Mouse (Mus musculus) stomach, embryonic 14.5 days (tissue): Measurements from ENCODE around the gene Prkaa2. TPM values are rescaled to one million over a fixed set of nuclear protein-coding genes. Genes with fewer than 3 reads are reported as not detected.
"Not testable (repeated sequence)": the region's sequence is repeated elsewhere in the genome, so short reads cannot be mapped to it uniquely, and the experiment has no call there.

ENCODE experiments used
- ATAC-seq: fragments of 200-750 bp; cut with Nextera tagmentation; 2 replicates; pipeline ENCODE4 v1.8.0; 2017; ENCODE audit warnings: low read depth, moderate TSS enrichment; ENCODE audit not compliant: insufficient number of reproducible peaks, insufficient read depth, low FRiP score
- H3K27ac ChIP-seq: fragments of 300-500 bp; sonication (generic); 2 replicates; pipeline ENCODE4 v1.5.1; 2014; ENCODE audit warnings: mild to moderate bottlenecking, low read length, moderate library complexity, mixed read lengths
- H3K27me3 ChIP-seq: fragments of 300-500 bp; sonication (generic); 2 replicates; pipeline ENCODE4 v1.6.1; 2014; ENCODE audit warnings: low read length, control low read depth, mixed read lengths; ENCODE audit not compliant: control insufficient read depth, insufficient read depth
- H3K36me3 ChIP-seq: fragments of 300-500 bp; sonication (generic); 2 replicates; pipeline ENCODE4 v1.6.1; 2014; ENCODE audit warnings: mild to moderate bottlenecking, control low read depth, low read length, moderate library complexity, mixed read lengths; ENCODE audit not compliant: control insufficient read depth, insufficient read depth
- H3K4me1 ChIP-seq: fragments of 300-500 bp; sonication (generic); 2 replicates; pipeline ENCODE4 v1.6.1; 2014; ENCODE audit warnings: low read length, control low read depth, mixed read lengths; ENCODE audit not compliant: control insufficient read depth, insufficient read depth
- H3K4me2 ChIP-seq: fragments of 300-500 bp; sonication (generic); replicated peaks from 2 replicates; pipeline ENCODE4 v1.6.1; 2014; ENCODE audit warnings: low read depth, low read length, control low read depth
- H3K4me3 ChIP-seq: fragments of 300-500 bp; sonication (generic); 2 replicates; pipeline ENCODE4 v1.5.1; 2014; ENCODE audit warnings: low read depth, low read length, control low read depth
- H3K9ac ChIP-seq: fragments of 300-500 bp; sonication (generic); replicated peaks from 2 replicates; pipeline ENCODE4 v1.6.1; 2014; ENCODE audit warnings: low read depth, mild to moderate bottlenecking, control low read depth, low read length, moderate library complexity, mixed read lengths
- H3K9me3 ChIP-seq: fragments of 300-500 bp; sonication (generic); 2 replicates; pipeline ENCODE4 v1.6.1; 2016; ENCODE audit warnings: low read depth, low read length, control low read depth; ENCODE audit not compliant: control insufficient read depth
- WGBS: fragments of 180-500 bp; shearing (Covaris S2); extraction: QIAGEN DNeasy Blood & Tissue Kit; methylation state at CpG from one replicate; pipeline ENCODE4 v1.1.7; 2014; 5-methylcytosine and 5-hydroxymethylcytosine counted together
- polyA plus RNA-seq: library from polyadenylated mRNA; unstranded; fragments of >200 nt; fragmentation: Nextera tagmentation; extraction: Ambion mirVana; gene quantifications from 2 replicates; pipeline ENCODE4 v1.2.1, GENCODE M21; 2014

Prkaa2 gene
- polyA plus RNA-seq, 1 experiment from 2014 or later = 1.8 TPM

DNA sequence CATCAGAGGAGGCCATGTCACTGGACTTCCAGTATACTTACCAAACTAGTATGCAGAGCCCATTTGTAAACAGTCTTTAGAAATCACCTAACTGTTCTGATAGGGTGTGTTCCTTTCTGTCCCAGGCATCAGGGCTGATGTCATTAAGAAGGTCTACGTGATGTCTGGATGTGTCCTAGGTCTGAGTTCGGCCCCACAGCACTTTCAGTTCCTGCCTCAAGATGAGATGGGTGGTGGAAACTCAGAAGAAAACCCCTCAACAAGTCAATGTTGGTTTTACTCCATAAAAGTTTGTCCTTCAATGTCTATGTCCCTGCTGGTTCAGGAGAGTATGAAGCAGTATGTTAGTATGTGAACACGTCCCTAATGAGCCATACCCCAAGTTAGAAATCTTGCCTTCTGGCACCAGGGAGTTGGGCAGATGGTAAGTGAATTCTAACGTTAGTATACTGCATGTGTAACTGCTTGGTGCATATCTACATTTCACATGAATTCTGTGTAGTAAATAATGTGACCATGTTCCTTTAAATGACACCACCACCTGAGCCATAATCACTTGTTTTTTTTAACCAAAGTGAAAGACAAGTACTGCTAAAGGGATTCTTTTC, 93.6 kb downstream of the Prkaa2 start:
- Histone ChIP-seq H3K4me3 (no peak overlapping the region), H3K36me3 (no peaks in the 10 kb centered on the region), H3K4me2 (no peak overlapping the region), H3K27me3 (no peaks in the 10 kb centered on the region), H3K27ac (no peak overlapping the region), H3K9me3 (no peaks in the 10 kb centered on the region), H3K4me1 (no peaks in the 10 kb centered on the region), H3K9ac (no peak overlapping the region)
- 85% methylated on average over 4 of the region's 4 CpGs for WGBS
- no peak for ATAC-seq

- ATAC-seq = no peak
- H3K4me1 ChIP-seq = no peaks in the 10 kb centered on the region
- H3K36me3 ChIP-seq = no peaks in the 10 kb centered on the region
- no peak overlapping the region for H3K9ac ChIP-seq
- H3K4me3 ChIP-seq = no peak overlapping the region
- H3K27me3 ChIP-seq = no peaks in the 10 kb centered on the region
- no peak overlapping the region for H3K4me2 ChIP-seq
- WGBS = 57% methylated on average over 6 of the region's 6 CpGs
- no peak overlapping the region for H3K27ac ChIP-seq
- no peaks in the 10 kb centered on the region for H3K9me3 ChIP-seq
Measured at GRCm38 (mm10) chr4:105015496-105015895, 94.2 kb downstream of the Prkaa2 start.

DNA sequence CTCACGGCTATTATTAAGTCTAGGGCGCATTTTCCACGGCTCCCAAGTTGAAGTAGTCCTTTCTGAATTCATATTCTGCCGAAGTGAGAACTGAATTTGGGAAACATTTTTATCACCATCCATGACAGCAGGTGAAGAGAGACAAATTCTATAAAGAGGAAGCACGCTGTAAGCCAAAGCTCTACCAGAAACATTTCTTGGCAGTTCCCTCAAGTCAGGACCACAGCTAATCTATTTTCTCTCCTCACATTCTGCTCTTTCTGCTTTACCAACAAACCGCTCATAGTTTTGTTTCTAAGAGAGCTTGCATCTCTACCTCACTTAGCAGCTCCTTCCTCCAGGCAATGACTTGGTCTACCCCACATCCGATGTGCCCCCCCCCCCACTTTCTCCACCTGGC, 96.0 kb downstream of the Prkaa2 start:
- Histone ChIP-seq H3K36me3 (no peaks in the 10 kb centered on the region), H3K27ac (no peak overlapping the region), H3K4me1 (no peaks in the 10 kb centered on the region), H3K4me3 (no peak overlapping the region), H3K27me3 (no peaks in the 10 kb centered on the region), H3K4me2 (no peak overlapping the region), H3K9ac (no peak overlapping the region), H3K9me3 (no peaks in the 10 kb centered on the region)
- WGBS = 91% methylated on average over 7 of the region's 7 CpGs
- no peak for ATAC-seq

DNA sequence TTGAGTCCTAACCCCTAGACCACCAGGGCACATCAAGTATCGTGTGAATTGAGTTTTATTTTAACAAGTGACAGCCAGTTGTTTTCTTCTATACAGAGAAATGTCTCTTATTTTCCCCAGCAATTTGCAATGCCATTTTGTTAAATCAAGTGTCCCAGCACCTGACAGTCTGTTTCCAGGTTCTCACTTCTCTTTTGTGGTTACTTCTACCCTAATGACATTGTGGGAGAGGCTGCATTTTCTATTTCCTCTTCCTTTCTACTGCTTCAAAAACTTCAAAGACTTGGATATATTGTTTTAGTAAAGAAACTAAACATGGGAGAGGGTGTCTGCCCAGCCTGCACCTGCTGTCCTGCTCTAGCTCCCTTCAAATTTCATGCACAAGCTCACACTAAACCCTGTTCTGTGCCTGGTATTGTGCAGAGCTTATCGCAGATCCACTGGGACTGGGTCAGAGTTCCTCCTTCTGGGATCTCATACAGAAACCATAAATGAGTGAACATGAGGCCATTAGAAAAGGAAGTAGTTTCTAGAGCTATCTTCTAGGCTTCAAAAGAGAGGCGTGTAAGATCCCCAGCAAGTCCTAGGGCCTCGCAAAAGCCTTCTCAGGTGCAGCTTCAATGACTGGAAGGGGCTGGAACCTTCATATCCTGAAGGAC, 102.2 kb downstream of the Prkaa2 start:
- Histone ChIP-seq H3K9me3 (no peaks in the 10 kb centered on the region), H3K36me3 (no peaks in the 10 kb centered on the region), H3K4me3 (no peak overlapping the region), H3K4me2 (no peak overlapping the region), H3K27me3 (no peaks in the 10 kb centered on the region), H3K4me1 (no peaks in the 10 kb centered on the region), H3K9ac (no peak overlapping the region), H3K27ac (no peak overlapping the region)
- no peak for ATAC-seq
- 87% methylated on average over 4 of the region's 4 CpGs for WGBS

GRCm38 (mm10) chr4:105004649-105005048, 105.0 kb downstream of the Prkaa2 start:
- not testable (repeated sequence) for H3K4me1 ChIP-seq, H3K9ac ChIP-seq, H3K27me3 ChIP-seq, H3K36me3 ChIP-seq, H3K4me3 ChIP-seq, ATAC-seq, H3K27ac ChIP-seq, H3K4me2 ChIP-seq, H3K9me3 ChIP-seq
- 89% methylated on average over 12 of the region's 12 CpGs for WGBS

GRCm38 (mm10) chr4:105004135-105004534, 105.6 kb downstream of the Prkaa2 start:
- Histone ChIP-seq H3K4me2 (no peak overlapping the region), H3K4me1 (no peaks in the 10 kb centered on the region), H3K27ac (no peak overlapping the region), H3K27me3 (no peaks in the 10 kb centered on the region), H3K36me3 (no peaks in the 10 kb centered on the region), H3K4me3 (no peak overlapping the region), H3K9ac (no peak overlapping the region), H3K9me3 (no peaks in the 10 kb centered on the region)
- 71% methylated on average over 8 of the region's 8 CpGs for WGBS
- no peak for ATAC-seq

- no peak overlapping the region for H3K4me2 ChIP-seq
- H3K9me3 ChIP-seq = no peaks in the 10 kb centered on the region
- no peaks in the 10 kb centered on the region for H3K36me3 ChIP-seq
- no peak for ATAC-seq
- H3K9ac ChIP-seq = no peak overlapping the region
- WGBS = 59% methylated on average over 1 of the region's 1 CpGs
- H3K27ac ChIP-seq = no peak overlapping the region
- H3K4me1 ChIP-seq = no peaks in the 10 kb centered on the region
- H3K4me3 ChIP-seq = no peak overlapping the region
- H3K27me3 ChIP-seq = no peaks in the 10 kb centered on the region
Measured at GRCm38 (mm10) chr4:105001736-105002135, 108.0 kb downstream of the Prkaa2 start.

DNA sequence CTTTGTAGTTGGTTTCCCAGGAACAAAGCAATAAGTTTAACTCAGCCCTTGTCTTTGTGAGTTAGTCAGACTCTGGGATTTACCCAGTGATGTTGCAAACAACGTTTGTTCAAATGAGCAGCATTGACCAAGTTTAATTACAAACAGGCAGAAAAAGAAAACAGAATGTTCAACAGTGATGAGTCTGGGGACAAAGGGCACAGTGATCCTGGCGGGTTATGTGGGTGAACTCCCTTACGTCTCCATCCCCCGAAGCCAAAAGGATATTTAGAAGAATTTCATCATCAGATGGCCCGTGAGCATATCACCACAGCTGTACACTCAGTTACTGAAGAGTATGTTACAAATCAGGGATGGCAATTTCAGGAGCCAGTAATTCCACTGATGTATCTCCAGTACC, 110.0 kb downstream of the Prkaa2 start:
- 75% methylated on average over 5 of the region's 5 CpGs for WGBS
- Histone ChIP-seq H3K9me3 (no peaks in the 10 kb centered on the region), H3K4me2 (no peak overlapping the region), H3K9ac (no peak overlapping the region), H3K27me3 (no peaks in the 10 kb centered on the region), H3K36me3 (no peaks in the 10 kb centered on the region), H3K27ac (no peak overlapping the region), H3K4me1 (no peaks in the 10 kb centered on the region), H3K4me3 (no peak overlapping the region)
- no peak for ATAC-seq
